Mouse (Mus musculus) liver, adult 2 months (tissue): Measurements from ENCODE around the gene Zbtb20.

Experiments
- CTCF ChIP-seq: fragments of 200-500 bp; IDR thresholded peaks from 2 replicates; pipeline ENCODE4 v1.5.1; 2011; ENCODE audit warnings: low read depth, low read length, control low read depth
- POLR2A ChIP-seq: fragments of 200-500 bp; IDR thresholded peaks from 2 replicates; pipeline ENCODE4 v1.6.1; 2011; ENCODE audit warnings: low read length, control low read depth; ENCODE audit not compliant: insufficient read depth; ENCODE audit errors: extremely low read depth

DNA sequence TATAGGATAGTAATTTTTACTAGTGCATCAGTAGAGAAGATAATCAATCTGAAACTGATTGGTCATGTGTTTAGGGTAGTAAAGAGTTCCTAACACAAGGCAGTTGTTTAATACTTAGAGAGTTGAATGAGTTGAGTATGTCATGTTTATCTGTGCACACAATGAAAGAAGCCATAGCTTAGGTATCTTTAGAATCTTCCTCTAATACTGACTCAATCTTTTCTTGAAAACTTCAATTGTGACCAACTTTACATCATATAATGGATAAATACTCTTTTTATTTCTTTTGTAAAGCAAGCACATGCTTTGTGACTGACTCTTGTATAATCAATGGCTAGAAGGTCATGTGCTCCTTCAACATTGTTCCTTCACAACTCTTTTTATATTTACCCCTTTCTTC, 524.4 kb downstream of the Zbtb20 start:
- TF ChIP-seq POLR2A (no peak), CTCF (no peak)
